Mouse (Mus musculus): ENCODE results near the gene Zfp867.
A peak's percentile ranks its signal among the peaks of the same experiment; 100 is the strongest.

The Zfp867 gene

DNA sequence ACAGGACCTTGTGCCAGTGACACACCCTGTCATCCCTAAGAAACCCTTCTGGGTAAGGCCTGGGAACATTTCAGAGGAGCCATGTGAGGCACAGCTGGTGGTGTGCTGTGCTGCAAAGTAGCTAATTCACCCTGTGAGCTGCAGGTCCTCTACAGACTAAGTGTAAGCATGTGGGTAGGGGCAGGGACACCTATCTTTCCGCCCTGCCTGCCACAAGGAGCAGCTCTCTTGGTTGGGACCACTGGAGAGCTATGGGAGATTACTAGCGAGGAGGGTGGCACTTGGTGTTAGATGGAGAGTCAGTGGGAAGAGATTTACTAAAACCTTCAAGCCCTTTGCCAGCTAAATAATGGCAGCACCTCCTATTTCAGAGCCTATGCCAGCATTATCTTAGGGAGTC lies 15.4 kb downstream of the Zfp867 start:
- no peak for DNase-seq

DNA sequence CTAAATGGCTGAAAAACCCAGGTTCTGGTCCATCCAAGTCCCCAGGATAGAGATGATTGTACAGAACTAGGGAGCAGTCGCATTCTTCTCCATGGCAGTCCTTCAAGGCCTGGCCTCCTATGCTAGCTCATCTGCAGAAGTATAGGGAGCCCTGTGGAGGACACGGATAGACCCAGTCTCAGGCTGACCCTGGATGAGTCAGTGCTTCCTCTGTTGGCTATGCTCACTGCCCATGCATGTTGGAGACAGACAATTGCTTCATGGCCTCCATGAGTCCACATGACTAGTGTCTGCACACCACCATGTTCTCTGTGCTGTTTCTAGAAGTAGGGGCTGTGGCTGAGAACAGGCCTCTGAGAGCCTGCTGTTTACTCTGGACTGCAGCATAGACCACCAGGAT lies 15.9 kb downstream of the Zfp867 start:
- no peak for DNase-seq

DNA sequence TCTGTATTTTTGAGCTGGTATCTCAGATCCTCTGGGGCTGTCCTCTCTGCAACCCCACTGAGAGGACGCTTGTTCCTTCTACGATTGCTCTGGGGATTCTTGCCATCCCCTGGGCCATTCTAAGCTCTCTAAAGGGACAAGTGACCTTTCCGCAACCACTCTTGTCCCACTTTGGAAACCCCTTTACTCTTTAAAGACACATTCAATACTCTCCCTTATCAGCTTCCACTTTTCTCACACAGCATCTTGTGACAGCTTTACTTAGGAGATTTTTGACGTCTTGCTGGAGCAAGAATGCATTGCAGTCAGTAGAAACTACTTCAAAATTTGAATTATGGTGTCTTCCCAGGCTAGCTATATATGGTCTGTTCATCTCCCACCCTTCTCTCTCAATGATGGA lies 21.2 kb downstream of the Zfp867 start, which contains the start of gene Snap47:
TSS of gene Snap47 (minus strand) at position 101 of the 400 bp plus-strand sequence.
- DNase-seq: no peak

DNA sequence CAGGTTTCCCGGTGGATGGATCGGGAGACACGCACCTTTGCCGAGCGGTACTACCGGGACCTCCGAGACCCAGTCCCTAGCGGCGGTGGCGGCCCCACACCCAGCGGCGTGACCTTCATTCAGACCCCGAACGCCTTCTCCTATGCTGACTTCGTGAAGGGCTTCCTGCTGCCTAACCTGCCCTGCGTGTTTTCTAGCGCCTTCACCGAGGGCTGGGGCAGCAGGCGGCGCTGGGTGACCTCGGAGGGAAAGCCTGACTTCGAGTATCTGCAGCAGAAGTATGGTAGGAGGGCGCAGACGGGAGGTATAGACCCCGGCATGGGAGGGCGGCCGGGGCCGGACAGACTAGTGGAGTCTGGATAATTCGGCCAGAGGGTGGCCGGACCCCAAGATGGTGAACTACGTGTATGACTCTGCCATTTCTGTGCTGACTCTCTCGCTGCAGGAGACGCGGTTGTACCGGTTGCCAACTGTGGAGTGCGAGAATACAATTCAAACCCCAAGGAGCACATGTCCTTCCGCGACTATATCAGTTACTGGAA lies 22.0 kb downstream of the Zfp867 start:
- peak; percentile 50 for DNase-seq

DNA sequence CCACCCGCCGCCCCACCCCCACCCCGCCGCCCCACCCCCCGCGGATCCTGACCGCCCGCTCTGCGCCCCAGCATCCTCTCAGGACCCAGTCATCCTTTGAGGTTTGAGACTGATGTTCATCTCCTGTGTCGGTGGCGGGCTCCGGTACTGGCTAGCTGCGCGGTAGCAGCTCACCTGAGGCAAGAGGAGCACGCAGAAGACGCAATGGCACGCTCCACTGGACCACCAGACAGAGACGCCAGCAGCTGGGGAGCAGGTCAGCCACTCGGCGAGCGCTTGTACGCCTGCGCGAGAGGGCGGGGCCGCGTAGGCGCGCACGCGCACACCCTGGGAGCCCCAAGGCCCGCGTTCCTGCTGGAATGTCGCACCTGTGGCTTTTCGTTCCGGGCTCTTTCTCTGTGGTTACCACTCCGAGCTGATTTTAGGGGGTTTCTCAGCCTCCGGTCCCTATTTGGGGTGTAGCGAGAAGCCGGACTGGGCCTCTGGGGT lies 22.5 kb downstream of the Zfp867 start, which contains the start of gene Jmjd4:
TSS of gene Jmjd4 (plus strand) at position 305 of the 489 bp plus-strand sequence.
- peak; percentile 92 for DNase-seq

DNA sequence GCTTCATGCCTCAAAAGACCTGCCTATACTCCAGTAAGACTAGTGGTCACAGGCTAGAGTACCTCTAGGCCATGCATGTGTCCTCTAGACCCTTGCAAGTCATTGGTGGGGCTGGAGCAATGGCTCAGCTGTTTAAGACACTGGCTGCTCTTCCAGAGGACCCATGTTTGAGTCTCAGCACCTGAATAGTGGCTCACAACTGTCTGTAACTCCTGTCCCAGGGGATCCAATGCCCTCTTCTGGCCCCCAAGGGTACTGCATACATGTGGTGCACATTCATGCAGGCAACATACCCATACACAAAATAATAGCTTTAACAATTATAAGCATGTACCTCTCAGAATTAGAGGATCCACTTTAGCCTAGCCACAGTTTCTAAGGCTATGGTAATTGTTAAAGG lies 29.2 kb downstream of the Zfp867 start:
- DNase-seq: no peak

DNA sequence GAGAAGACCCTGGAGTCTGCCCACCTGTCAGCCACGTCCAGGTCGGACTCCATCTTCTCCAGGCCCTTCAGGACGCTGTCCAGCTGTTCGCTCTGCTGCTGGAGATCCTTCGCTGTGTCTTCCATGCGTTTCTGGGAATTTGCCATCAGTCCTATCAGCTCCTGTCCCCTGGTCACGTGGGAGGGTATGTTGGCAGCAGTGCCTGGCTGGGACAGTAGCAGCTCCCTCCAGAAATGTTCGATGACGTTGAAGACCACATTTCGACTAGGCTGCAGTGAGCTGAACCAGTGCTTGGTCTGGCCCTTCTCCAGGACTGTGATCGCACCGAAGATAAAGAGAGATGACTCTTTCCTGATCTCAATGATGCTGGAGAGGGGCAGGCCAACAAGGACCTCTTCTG lies 34.3 kb downstream of the Zfp867 start:
- DNase-seq: no peak

DNA sequence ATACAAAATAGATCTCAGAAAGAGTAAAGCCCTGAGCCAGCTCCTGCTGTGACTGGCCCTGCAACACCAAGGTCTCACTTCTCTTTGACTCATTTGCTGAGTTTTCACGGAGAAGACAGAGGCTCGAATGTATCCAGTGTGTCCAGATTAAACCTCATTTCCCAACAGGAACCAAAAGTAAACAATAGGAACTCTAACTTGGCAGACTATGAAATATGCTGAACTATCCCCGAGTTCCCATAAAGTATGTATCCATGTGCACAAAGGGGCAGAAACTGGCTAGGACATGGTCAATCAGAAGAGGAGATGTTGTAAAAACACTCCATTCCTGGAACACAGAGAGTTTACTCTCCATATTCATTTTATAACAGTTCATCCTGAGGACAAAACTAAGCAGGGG lies 40.0 kb downstream of the Zfp867 start:
- DNase-seq: no peak

DNA sequence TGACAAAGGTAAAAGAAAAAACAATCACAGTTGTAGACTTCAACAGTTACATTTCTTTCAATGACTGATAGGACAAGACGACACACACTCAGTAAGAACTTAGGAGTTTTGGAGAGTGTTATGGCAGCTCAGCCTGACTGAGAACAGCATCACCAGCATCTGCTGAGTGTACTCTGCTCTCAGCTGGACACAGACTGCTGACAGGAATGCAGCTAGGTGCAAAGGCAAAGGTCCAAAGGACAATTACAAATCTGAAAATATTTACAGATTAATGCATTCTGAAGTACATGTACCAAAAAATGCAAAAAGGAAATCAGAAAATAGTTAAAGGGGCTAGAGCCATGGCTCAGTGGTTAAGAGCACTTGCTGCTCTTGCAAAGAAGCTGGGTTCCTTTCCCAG lies 42.3 kb downstream of the Zfp867 start:
- no peak for DNase-seq

DNA sequence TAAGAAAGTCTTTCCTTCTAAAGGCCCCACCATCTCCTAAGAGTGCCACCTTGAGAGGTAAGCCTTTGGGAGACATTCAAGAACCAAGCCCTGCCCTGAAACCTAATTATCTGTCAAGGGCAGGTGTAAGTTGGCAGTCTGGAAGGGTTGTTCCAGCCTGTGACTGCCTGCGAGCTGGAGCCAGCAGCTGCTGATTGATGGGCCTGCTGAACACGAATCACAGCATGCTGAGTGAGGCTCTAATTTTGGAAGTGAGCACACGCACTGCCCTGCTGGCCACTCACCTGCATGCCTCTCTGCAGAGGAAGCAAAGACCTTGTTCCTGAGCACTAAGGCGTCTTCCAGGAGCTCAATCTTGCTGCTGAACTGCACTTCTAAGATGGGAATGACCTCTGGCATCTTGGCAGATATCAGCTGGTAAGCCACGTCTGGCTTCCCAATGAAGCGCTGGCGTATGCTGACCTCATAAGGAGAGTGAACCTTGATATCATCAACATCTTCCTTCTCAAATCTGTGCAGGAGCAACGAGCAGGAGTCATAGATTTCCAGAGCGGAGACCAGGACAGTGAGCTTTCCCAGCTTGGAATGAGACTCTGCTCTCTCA lies 44.1 kb downstream of the Zfp867 start:
- no peak for DNase-seq

DNA sequence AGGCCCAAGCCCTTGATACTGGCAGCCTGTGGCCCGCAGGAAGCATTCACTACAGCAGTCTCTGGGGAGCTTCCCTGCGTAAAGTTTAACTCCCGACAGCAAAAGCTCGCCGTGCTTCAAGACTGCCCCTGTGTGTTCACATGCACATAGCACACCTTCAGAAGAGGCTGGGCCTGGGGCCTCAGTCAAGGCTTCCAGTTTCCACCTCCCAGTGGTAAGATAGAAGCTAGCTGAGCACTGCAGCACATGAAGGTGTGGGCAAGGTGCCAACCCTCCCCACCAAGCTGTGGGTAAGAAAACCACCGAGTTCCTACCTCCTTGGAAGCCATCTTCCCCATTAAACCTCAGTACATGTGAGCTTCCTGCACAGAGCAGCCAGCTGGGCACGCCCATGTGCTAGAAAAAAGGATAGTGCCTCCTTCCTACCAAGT lies 46.6 kb downstream of the Zfp867 start:
- peak; percentile 15 for DNase-seq

DNA sequence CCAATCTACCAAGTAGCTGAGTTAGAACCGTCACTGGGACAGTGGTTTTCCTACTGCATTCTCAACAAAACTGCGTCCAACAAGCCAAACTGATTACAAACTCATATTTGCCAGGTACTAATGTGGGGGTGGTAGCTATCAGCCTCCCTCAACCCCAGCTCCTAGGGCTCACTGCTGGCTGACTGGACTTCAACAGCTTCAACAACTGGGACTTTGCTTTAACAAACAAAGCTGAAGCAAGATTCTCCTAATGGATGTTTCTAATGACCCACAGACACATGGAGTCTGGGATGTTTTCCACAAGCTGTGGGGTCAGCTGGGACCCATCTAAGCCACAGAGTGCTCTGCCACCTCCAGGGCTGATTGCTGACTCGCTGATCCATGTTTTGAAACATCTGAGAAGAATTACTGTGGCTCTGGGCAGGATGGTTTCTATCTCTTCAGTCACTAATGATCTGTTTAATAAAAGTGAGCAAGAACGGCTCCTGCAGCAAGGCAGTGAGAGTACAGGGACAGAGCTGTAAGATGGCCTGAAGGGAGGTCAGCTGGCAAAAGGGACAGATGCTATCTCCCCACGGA lies 49.2 kb downstream of the Zfp867 start:
- DNase-seq: peak; percentile 33

DNA sequence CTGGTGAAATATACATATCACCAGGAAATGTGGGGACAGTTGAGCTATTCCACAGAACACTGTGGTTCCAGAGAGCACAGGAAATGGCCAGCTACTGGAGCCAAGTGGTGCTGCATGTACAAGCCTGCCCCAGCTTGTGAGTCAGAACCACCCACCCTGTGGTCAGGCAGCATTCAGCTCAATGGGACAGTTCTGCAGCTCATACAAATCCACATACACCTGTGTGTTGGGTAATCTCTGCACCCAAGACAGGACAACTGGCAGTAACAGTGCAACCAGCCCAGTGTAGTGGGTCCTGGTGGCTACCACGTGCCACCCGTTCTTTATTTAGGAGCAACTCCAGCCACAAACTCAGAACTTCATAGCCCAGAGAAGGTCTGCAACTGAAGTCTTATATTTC lies 50.3 kb downstream of the Zfp867 start:
- no peak for DNase-seq

DNA sequence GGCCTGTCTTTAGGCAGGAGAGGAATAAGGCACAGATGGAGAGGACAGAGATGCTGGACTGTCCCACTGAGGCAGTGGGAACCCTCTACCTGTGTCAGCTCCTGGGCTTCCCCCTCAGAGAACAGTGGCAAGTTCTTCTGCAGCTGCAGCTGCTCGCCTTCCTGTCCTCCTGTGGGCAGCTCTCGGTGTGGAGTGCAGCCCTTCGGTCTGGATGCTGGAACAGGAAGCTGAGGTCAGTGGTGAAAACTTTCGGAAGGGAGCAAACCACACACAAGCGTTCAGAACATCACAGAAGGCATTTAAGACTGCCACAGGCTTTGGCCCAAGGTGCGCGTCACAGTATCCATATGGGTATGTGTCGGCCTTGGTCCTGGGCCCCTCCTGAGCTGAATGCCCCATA lies 50.8 kb downstream of the Zfp867 start:
- DNase-seq: no peak

DNA sequence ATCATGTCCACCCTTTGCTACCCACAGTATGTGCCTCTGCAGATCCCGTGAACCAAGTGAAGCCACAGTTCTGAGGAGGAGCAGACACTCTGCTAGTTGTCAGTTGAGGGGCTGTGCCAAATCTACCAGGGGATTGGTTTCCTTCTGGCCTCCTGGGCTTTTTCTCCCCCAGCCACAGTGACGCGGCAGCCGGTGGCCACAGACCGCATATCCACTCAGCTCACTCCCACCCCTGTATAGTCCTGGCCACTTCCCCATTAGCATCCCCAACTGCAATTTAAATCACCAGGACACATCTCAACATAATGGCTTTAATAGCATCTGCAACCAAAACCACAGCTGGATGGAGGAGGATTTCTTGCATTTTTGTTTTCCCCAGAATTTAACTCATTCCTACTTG lies 53.6 kb downstream of the Zfp867 start:
- no peak for DNase-seq

DNA sequence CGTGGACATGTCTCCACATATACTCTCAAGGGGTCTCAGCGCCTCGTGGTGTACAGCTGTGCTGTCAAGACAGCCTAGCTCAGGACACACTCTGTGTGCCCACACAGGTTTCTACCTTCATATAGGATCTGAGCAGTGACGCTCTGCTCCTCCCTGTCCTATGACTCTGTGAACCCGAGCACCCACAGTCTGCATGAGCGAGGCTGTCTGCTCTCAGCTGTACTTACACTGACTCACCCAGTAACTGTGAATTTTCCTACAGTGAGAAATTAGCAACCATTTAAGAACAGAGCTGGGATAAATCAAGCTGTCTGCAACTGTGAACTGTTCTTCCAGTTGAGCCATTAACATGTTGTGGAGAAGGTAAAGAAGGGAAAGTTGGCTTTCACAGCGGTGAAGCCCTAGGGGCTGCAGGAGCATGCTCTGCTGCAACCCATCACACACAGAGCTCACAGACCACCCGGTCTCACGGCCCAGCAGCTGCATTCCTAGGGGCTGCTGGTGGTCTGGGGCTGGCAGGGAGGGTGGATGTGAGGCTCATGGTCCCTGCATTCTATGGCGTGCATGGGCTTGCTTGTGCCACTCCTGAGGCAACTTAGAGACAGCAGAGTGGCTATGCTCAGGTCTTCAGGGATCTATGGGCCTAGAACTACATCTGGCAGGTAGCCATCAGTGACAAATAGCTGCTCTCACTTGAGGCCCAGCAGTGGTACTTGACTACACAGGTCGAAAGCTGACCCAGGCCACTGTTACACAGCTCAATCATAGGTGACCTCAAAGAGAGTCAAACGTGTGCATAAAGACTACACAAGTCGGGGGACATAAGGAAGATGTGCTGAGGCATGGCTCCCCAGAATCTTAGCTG lies 59.0 kb downstream of the Zfp867 start:
- no peak for DNase-seq

DNA sequence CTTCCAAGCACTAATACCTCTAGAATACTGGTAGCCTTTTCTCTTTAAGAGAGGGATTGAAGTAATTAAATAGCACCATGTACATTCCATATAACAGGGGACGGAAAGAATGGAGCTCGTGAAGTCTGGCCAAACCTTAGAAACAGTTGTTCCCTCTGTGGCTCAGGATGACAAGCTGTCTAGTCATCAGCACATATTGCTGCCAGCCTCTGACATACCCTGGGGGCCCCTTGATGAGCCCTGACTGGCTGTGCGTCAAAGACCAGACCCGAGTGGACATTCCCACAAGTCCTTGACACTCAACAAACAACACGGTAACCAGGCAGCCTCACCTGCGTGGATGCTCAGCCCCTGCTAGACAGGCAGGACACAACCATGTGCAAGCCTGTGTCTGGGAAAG lies 60.2 kb downstream of the Zfp867 start:
- no peak for DNase-seq

Data from lung, postnatal 14 days (tissue).